Mouse (Mus musculus) ES-E14 (cell line): ENCODE results near the gene Pusl1.

ENCODE experiments used
- HCFC1 ChIP-seq: IDR thresholded peaks from 2 replicates; pipeline ENCODE4 v1.6.1; 2012; ENCODE audit warnings: low read length, inconsistent platforms, borderline replicate concordance; ENCODE audit not compliant: insufficient read depth
- MAFK ChIP-seq: IDR thresholded peaks from 2 replicates; pipeline ENCODE4 v1.6.1; 2014; ENCODE audit warnings: mild to moderate bottlenecking, low read depth, low read length, inconsistent platforms; ENCODE audit not compliant: insufficient read depth
- ZC3H11A ChIP-seq: IDR thresholded peaks from 2 replicates; pipeline ENCODE4 v1.6.1; 2012; ENCODE audit warnings: low read depth, mild to moderate bottlenecking, inconsistent platforms, low read length, borderline replicate concordance
- ZNF384 ChIP-seq: IDR thresholded peaks from 2 replicates; pipeline ENCODE4 v1.6.1; 2012; ENCODE audit warnings: low read depth, low read length, inconsistent platforms

DNA sequence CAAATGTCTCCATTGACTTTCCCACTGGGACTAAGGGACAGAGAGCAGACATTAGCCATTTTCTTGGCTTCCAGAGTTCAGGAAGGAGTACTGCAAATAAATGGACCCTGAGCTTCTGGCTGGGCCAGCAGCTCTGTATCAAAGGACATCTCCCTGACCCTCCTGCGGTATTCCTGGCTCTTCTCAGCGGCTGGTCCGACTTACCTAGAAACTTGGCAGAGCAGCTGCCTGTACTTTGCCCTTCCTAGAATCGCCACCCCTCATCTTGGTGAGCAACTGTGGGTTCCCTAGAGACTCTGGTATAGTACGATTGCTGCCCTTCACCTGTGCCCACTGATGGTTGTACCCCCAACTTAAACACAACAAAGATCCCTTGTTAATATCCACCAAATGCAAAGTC, 48.4 kb downstream of the Pusl1 start:
- TF ChIP-seq HCFC1 (no peak), ZC3H11A (no peak), MAFK (no peak), ZNF384 (no peak)
